Mouse (Mus musculus): ENCODE results near the gene Gm28539. TPM values are rescaled to one million over a fixed set of nuclear protein-coding genes. Genes with fewer than 3 reads are reported as not detected.

Gm28539 gene
- total RNA-seq (2018; cell fraction: chromatin; rRNA removed) = 1 to 10 TPM in 6 of 26 experiments, under 1 TPM in 3, not detected in 17; 0.26 to 9.2 (median 1.4) TPM
- total RNA-seq (2018; cell fraction: cytosol; rRNA removed) = 1 to 10 TPM in 1 of 26 experiments, under 1 TPM in 2, not detected in 23; 0.08 to 1.4 (median 0.28) TPM
- 1 to 10 TPM in 3 of 26 experiments, under 1 TPM in 1, not detected in 22; 0.18 to 4.1 (median 2.6) TPM for total RNA-seq (2018; cell fraction: nucleus; rRNA removed)
- not detected in 3 replicates for polyA plus RNA-seq (2018)

DNA sequence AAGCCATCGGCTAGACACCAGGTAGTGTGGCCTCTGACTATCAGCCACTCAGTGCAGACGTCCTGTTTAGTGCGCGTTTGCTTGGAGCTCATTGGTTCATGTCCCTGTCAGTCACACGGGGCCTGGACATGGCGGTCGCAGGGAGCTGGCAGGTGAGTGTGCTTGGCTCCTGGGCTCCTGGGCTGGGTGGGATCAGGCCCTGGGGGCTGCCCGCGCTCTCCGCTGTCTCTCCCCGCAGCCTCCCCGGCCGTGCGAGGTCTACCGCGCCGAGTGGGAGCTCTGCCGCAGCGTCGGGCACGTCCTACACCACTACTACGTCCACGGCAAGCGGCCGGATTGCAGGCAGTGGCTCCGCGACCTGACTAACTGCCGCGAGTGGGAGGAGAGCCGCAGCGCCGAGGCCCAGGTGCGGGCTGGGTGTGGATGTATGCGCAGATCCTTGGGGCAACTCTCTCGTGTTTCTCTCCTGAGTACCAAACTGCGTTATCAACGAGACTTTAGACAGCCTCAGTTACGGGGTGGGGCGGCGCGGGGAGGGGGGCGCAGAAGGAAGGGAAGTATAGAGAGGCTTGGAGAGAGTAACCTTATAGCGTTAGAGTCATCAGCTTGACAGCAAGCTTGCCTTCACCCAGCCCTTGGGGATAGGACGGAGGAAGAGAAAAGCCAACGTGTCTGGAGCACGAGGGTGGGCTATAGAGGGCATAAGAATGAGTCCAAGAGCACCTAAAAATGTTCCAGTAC is at the start of gene Gm28539, which contains the start of gene 2510002D24Rik:
Gm28539 (plus strand) TSS at position 117 of the 741 bp plus-strand sequence.
2510002D24Rik (plus strand) TSS at position 111 of the 741 bp plus-strand sequence.
- H3K36me3 ChIP-seq (ENCODE audit: inconsistent target) = peaks cover 18% of the 10 kb centered on the region; the same call in 1 of the 2 replicates

DNA sequence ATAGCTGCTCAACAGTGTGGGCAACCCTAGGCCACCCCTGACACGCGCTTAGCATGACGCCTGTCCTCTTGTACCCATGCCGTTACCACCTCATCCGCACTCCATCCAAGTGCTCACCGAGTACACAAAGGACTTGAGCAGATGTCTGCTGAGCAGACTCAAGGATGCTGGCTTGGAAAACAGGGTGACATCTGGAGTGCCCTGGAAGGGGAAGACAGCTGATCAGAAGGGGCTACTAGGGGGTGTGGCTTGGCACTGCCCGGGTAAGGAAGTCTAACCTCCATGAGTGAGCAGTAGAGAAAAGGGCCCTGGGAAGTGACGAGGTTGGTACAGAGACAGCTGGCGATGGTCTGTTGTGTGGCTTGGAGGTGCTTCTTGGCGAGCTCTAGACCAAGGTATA is 49.7 kb upstream of the Gm28539 start:
- H3K27ac ChIP-seq = no peak overlapping the region
- H3K79me2 ChIP-seq (ENCODE audit: inconsistent target) = no peaks in the 10 kb centered on the region
- 95% methylated on average over 10 of the region's 10 CpGs for WGBS (ENCODE audit: missing documents)
- H3K4me3 ChIP-seq (ENCODE audit: inconsistent target) = no peak overlapping the region
- no peaks in the 10 kb centered on the region; the same call in 1 of the 2 replicates for H3K36me3 ChIP-seq (ENCODE audit: inconsistent target)

More for the DNA sequence above, at the start of gene Gm28539, which contains the start of gene 2510002D24Rik:
- H3K4me3 ChIP-seq (ENCODE audit: inconsistent target) = peak within 1 kb of the TSS; percentile 53
- WGBS (ENCODE audit: missing documents) = 3% methylated on average over 46 of the region's 46 CpGs
- H3K27ac ChIP-seq = no peak within 1 kb of the TSS
- H3K79me2 ChIP-seq (ENCODE audit: inconsistent target) = no peaks in the 10 kb centered on the region

DNA sequence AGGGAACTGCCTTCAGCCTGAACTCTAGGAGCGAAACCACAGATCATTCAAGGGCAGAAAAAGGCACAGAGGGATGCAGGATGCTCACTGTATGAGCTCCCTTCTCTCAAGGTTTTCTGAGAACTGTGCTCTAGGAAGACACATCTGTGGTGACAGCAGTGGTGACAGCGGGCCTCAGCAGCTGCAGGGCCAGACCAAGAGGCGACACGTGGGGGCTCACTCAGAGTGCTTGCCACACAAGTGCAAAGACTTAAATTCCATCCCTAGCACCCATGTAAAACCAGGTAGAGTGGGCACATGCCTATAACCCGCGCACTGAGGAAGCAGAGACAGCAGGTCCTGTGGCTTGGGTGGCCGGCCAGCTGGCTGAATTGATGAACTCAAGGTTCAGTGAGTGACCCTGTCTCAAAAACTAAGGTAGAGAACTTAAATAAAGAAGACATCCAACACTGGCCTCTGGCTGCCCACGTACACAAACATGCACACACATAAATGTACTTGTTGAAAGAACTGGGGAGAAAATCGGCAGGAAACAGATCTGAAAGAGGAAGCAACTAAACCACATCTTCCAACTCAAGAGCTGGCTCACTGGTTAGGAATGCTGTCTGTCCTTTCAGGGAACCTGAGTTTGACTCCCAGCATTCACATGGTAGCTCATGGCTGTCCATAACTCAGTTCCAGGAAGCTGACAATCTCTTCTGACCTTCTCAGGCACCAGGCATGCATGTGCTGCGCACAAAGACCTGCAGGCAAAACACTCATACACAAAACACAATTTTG is 47.6 kb upstream of the Gm28539 start:
- no peak overlapping the region for H3K4me3 ChIP-seq (ENCODE audit: inconsistent target)
- no peaks in the 10 kb centered on the region; the same call in 1 of the 2 replicates for H3K36me3 ChIP-seq (ENCODE audit: inconsistent target)
- 67% methylated on average over 9 of the region's 10 CpGs for WGBS (ENCODE audit: missing documents)
- no peaks in the 10 kb centered on the region for H3K79me2 ChIP-seq (ENCODE audit: inconsistent target)
- H3K27ac ChIP-seq = no peak overlapping the region

DNA sequence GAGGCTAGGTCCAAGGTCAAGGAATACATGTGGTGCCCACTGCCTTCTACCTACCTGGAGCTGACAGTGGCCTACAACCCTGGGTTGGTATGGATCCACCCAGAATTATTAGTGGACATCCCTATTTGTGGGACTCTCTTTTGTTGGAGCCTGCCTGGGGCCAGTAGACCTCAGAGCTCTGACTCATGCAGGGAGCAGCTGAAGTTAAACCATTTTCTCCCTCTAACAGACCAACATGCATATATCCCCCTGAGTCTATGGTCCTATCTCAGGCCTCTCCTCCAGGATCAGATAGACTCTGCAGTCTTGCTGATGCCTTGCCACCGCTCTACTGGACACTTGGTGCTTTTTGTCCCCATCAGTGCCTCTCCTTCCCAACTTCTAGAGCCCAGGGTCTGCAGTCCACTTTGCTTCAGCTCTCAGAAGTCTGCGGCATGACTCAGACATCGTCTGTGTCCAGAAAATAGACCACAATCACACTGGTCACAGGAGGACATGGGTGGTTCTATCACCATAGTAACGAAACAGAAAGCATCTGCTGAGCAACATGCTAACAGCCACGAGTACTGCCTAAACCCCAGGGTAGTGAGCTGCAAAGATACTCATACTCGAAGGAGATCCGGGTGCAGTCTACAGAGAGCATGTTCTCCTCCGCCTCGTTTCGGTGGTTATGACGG is 41.0 kb upstream of the Gm28539 start:
- Histone ChIP-seq H3K79me2 (ENCODE audit: inconsistent target) (no peaks in the 10 kb centered on the region), H3K27ac (no peak overlapping the region), H3K4me3 (ENCODE audit: inconsistent target) (no peak overlapping the region), H3K36me3 (ENCODE audit: inconsistent target) (no peaks in the 10 kb centered on the region)
- 94% methylated on average over 11 of the region's 11 CpGs for WGBS (ENCODE audit: missing documents)

DNA sequence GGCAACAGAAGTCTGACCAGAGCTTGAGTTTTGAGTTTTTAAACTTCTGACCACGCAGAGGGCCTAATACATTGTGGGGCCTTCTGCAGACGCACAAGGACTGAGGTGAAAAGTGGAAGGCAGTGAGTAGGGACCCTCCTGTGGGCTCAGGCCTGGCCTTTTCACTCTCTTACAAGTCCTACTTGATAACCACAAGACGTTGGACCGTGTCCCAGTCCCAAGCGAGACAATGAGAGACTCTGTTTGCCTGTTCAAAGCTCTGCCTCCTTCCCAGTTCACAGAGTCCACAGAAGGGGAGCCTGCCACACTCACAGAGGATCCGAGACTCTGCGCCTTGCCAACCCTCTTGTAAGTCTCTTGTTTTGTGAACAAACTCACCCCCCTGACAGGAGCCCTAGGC is 39.7 kb upstream of the Gm28539 start:
- Histone ChIP-seq H3K79me2 (ENCODE audit: inconsistent target) (no peaks in the 10 kb centered on the region), H3K4me3 (ENCODE audit: inconsistent target) (no peak overlapping the region), H3K27ac (no peak overlapping the region), H3K36me3 (ENCODE audit: inconsistent target) (no peaks in the 10 kb centered on the region)
- 91% methylated on average over 7 of the region's 7 CpGs for WGBS (ENCODE audit: missing documents)

DNA sequence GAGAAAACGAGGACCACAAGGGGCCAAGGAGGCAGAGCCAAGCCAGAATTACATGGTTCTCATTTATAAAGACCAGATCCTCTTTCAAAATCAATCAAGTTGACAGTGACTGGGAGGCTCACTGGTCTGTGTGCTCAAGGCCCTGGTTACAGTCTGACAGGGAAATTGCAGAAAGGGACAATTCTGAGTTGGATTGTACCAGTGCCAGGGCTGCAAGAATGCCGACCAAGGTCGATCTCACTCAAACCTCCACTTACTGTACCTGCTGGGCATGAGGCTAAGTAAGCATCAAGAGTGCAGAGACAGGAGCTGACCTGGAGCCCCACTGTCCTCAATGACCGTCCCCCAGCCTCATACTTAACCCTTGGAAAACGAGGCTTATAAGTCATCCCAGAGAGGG is 38.2 kb upstream of the Gm28539 start:
- Histone ChIP-seq H3K36me3 (ENCODE audit: inconsistent target) (no peaks in the 10 kb centered on the region), H3K79me2 (ENCODE audit: inconsistent target) (no peaks in the 10 kb centered on the region), H3K27ac (no peak overlapping the region), H3K4me3 (ENCODE audit: inconsistent target) (no peak overlapping the region)
- 93% methylated on average over 5 of the region's 5 CpGs for WGBS (ENCODE audit: missing documents)

DNA sequence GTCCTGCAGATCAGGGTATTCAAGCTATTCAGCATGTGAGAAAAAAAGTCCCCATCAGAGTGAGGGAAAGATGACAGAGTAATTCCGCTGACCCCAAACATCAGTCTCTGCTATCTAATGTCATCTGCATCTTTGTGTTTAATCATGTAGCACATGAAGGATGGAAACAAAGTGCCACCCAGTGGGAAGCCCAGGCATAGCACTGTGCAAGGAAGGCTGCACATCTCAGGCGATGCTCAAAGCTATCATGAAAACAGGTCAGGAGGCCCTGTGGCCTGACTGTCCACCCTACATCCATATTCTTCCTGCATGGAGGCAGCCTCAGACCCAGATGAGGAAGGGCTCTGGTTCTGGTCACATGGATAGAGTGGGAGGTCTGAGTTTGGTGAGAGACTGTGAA is 37.5 kb upstream of the Gm28539 start:
- H3K27ac ChIP-seq = no peak overlapping the region
- 77% methylated on average over 2 of the region's 2 CpGs for WGBS (ENCODE audit: missing documents)
- H3K79me2 ChIP-seq (ENCODE audit: inconsistent target) = no peaks in the 10 kb centered on the region
- H3K36me3 ChIP-seq (ENCODE audit: inconsistent target) = no peaks in the 10 kb centered on the region
- H3K4me3 ChIP-seq (ENCODE audit: inconsistent target) = no peak overlapping the region

DNA sequence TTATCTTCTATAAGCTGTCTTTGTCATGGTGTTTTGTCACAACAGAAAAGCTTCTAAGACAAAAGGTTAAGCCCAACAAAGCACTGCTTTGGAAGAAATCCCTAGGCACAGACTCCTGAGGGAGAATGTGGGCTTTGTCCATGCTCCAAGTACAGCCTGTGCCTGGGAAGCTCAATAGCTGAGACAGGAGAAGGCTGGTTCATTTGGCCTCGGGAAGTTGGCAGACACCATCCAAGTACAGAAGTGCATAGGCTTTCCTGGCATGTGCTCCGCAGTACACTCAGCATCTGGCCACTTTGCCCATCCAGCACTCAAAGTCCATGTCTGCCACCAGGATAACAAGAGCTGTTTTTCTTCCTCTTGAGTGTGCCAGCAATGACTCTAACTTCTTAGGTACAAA is 30.6 kb upstream of the Gm28539 start:
- Histone ChIP-seq H3K36me3 (ENCODE audit: inconsistent target) (no peaks in the 10 kb centered on the region), H3K27ac (no peak overlapping the region), H3K4me3 (ENCODE audit: inconsistent target) (no peak overlapping the region), H3K79me2 (ENCODE audit: inconsistent target) (peaks cover 5% of the 10 kb centered on the region)
- WGBS (ENCODE audit: missing documents) = 96% methylated on average over 2 of the region's 2 CpGs

DNA sequence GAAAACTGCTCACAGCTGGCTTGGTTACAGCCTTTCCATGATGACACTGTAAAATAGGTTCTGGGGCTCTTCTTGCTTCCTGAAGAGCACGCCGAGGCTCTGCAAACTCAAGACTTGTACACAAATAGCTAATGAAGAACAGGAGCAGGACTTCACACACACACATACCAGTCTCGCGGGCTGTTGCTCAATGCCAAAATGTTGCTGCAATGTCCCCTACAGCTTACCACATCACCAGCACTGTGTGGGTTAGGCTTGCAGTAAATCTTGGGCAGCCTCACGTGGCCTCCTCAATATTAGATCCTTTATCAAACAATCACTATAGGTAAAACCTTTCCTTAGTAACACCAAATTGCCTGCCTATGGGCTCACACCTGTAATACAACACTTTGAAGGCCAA is 27.4 kb upstream of the Gm28539 start:
- Histone ChIP-seq H3K36me3 (ENCODE audit: inconsistent target) (no peaks in the 10 kb centered on the region), H3K4me3 (ENCODE audit: inconsistent target) (no peak overlapping the region), H3K79me2 (ENCODE audit: inconsistent target) (peaks cover 30% of the 10 kb centered on the region), H3K27ac (no peak overlapping the region)
- WGBS (ENCODE audit: missing documents) = 14% methylated on average over 5 of the region's 5 CpGs

DNA sequence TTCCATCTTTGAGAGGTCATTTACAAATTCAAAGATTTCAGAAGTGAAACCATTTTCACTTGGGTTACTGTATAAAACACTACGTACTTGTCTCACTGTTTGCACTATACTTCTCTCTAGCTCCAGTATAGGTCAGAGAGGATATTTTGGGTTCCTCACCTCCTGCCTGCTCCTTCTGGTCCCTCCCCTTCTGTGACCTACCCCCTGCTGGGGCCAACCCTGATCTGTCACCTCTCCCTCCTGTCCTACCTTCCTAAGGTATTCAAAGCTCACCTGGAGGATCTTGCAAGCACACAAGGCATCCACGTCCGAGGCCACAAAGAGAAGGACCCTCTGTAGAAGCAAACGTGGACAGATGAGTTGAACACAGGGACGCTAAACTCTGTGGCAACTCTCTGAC is 25.4 kb upstream of the Gm28539 start:
- 4% methylated on average over 5 of the region's 5 CpGs for WGBS (ENCODE audit: missing documents)
- peak overlapping the region; percentile 82 for H3K27ac ChIP-seq

DNA sequence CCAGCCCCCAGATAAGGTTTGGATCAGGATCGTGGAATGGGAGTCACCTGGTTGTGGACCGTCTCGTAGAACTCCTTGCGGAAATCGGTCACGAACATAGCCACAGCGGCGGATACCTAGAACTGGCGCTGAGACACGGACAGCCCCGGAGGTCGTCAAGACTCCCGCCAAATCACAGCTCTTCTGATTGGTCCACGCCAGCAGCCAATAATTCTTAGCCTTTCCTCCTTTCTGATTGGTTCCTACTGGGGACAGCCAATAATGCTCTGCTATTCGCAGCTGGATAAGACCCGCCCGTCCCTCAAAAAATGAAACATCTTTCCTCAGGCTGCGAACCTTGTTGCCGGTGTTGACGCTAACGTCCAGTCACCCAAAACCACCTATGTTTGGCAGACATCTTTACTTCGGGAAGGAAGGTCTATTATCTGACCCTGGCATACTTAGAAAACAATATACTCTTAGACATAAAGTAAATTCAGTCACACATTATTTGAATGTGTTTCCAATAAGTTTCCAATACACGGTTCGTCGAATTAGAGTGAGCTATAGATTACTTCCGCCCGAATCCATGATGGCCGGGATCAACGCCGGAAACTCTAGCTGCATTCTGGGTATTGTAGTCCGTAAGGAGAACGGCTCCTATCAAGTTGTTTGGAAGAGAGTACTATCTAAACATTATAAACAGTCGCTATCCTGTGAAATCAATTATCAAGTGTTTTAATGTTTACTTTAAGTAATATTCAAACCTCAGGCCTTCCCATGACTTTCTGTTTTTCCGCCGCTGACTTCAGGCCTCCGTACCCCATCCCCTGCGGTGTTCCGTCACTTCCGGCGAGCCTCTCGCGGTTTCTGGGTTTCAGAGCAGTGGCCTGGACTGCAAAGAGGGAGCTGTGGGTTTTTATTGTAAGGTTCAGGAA is 24.7 kb upstream of the Gm28539 start, which contains the start of the genes Ufd1 and Cdc45:
Ufd1 (plus strand) TSS at position 312 of the 917 bp plus-strand sequence.
Cdc45 (minus strand) TSS at position 520 of the 917 bp plus-strand sequence.
- H3K79me2 ChIP-seq (ENCODE audit: inconsistent target) = peaks cover 58% of the 10 kb centered on the region
- peak within 1 kb of the TSS; percentile 82 for H3K27ac ChIP-seq
- peak within 1 kb of the TSS; percentile 90 for H3K4me3 ChIP-seq (ENCODE audit: inconsistent target)
- H3K36me3 ChIP-seq (ENCODE audit: inconsistent target) = peaks cover 22% of the 10 kb centered on the region; the same call in 1 of the 2 replicates
- WGBS (ENCODE audit: missing documents) = 1% methylated on average over 42 of the region's 42 CpGs

More for the DNA sequence above, 25.4 kb upstream of the Gm28539 start:
- Histone ChIP-seq H3K79me2 (ENCODE audit: inconsistent target) (peaks cover 51% of the 10 kb centered on the region), H3K36me3 (ENCODE audit: inconsistent target) (peaks cover 15% of the 10 kb centered on the region; the same call in 1 of the 2 replicates), H3K4me3 (ENCODE audit: inconsistent target) (peak overlapping the region; percentile 90)

DNA sequence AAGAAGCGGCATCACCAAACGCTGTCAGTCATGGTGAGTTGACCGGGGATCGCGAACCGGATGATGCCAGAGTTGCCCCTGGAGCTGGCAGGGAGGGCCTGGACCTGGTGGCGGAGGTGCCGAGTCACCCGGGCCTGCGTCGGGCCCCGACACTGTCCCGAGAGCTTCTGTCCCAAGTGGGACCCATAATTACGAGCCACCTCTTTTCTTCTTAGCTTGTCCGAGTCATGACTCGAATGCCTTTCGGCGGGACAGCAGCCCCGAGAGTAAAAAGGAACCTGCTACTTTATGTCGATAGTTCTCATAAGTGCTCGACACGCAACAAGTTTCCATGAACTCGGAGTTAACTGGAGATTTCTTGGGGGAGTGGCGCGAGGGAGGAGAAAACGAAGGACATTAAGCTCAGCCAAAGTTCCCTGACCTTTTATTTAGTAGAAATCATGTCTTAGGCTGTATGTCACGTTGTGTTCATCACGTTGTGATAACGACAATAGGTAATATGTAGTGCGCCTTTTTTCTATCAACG is 23.9 kb upstream of the Gm28539 start:
- Histone ChIP-seq H3K4me3 (ENCODE audit: inconsistent target) (peak overlapping the region; percentile 90), H3K36me3 (ENCODE audit: inconsistent target) (peaks cover 28% of the 10 kb centered on the region; the same call in 1 of the 2 replicates), H3K79me2 (ENCODE audit: inconsistent target) (peaks cover 59% of the 10 kb centered on the region), H3K27ac (peak overlapping the region; percentile 82)
- 2% methylated on average over 31 of the region's 31 CpGs for WGBS (ENCODE audit: missing documents)

DNA sequence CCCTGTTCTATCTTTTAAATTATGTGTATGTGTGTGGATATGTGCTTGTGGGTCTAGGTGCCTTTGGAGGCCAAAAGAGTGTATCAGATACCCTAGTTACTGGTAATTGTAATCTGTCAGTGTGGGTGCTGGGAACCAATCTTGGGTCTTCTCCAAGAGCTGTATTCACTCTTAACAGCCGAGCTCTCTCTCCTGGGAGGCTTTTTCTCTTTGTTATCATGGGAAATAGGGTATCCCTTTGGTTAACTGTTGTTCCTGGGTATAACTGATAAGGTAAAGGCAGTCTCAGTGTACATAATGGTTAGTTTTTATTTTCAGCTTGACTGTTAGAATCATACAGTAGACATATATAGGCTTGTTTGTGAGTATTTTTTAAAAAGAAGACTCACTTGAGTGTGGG is 14.0 kb upstream of the Gm28539 start:
- H3K4me3 ChIP-seq (ENCODE audit: inconsistent target) = no peak overlapping the region
- no peak overlapping the region for H3K27ac ChIP-seq
- no CpG with 5 or more reads among the region's 1 CpGs for WGBS (ENCODE audit: missing documents)
- H3K36me3 ChIP-seq (ENCODE audit: inconsistent target) = peaks cover 98% of the 10 kb centered on the region
- H3K79me2 ChIP-seq (ENCODE audit: inconsistent target) = no peaks in the 10 kb centered on the region
